Mouse (Mus musculus) midbrain, embryonic 13.5 days (tissue): Measurements from ENCODE around the gene Trim24. TPM values are rescaled to one million over a fixed set of nuclear protein-coding genes. Genes with fewer than 3 reads are reported as not detected.

ENCODE experiments used
- ATAC-seq: fragments of 200-750 bp; cut with Nextera tagmentation; 2 replicates; pipeline ENCODE4 v1.8.0; 2017; ENCODE audit warnings: mild to moderate bottlenecking, moderate TSS enrichment, moderate library complexity
- H3K27ac ChIP-seq: fragments of 300-500 bp; sonication (generic); 2 replicates; pipeline ENCODE4 v1.5.1; 2015; ENCODE audit warnings: inconsistent platforms, mild to moderate bottlenecking, moderate library complexity
- H3K27me3 ChIP-seq: fragments of 300-500 bp; sonication (generic); 2 replicates; pipeline ENCODE4 v1.6.1; 2015; ENCODE audit warnings: mild to moderate bottlenecking, inconsistent platforms
- H3K36me3 ChIP-seq: fragments of 300-500 bp; sonication (generic); 2 replicates; pipeline ENCODE4 v1.6.1; 2015; ENCODE audit warnings: mild to moderate bottlenecking, inconsistent platforms
- H3K4me1 ChIP-seq: fragments of 300-500 bp; sonication (generic); replicated peaks from 2 replicates; pipeline ENCODE4 v1.6.1; 2015; ENCODE audit warnings: inconsistent platforms
- H3K4me2 ChIP-seq: fragments of 300-500 bp; sonication (generic); replicated peaks from 2 replicates; pipeline ENCODE4 v1.6.1; 2015; ENCODE audit warnings: moderate library complexity, mild to moderate bottlenecking, inconsistent platforms
- H3K4me3 ChIP-seq: fragments of 300-500 bp; sonication (generic); replicated peaks from 2 replicates; pipeline ENCODE4 v1.5.1; 2015; ENCODE audit warnings: mild to moderate bottlenecking, inconsistent platforms
- H3K9ac ChIP-seq: fragments of 300-500 bp; sonication (generic); replicated peaks from 2 replicates; pipeline ENCODE4 v1.6.1; 2015; ENCODE audit warnings: mild to moderate bottlenecking, inconsistent platforms
- H3K9me3 ChIP-seq: fragments of 300-500 bp; sonication (generic); 2 replicates; pipeline ENCODE4 v1.6.1; 2016; ENCODE audit warnings: mild to moderate bottlenecking, inconsistent platforms
- whole genome bisulfite sequencing: fragments of 180-500 bp; shearing (Covaris S2); methylation state at CpG from one replicate; pipeline ENCODE4 v1.1.7; 2015; 5-methylcytosine and 5-hydroxymethylcytosine counted together
- polyA plus RNA-seq: library from polyadenylated mRNA; unstranded; fragments of >200 nt; fragmentation: Nextera tagmentation; extraction: Ambion mirVana; gene quantifications from 2 replicates; pipeline ENCODE4 v1.2.1, GENCODE M21; 2015

Trim24 gene
- polyA plus RNA-seq, 1 experiment from 2014 or later: 30.8 TPM

- no peak overlapping the region for H3K4me2 ChIP-seq
- WGBS: 81% methylated on average over 6 of the region's 6 CpGs
- no peaks in the 10 kb centered on the region for H3K27me3 ChIP-seq
- no peak overlapping the region for H3K27ac ChIP-seq
- H3K9ac ChIP-seq: no peak overlapping the region
- H3K4me3 ChIP-seq: no peak overlapping the region
- H3K9me3 ChIP-seq: no peaks in the 10 kb centered on the region
- peaks cover 59% of the 10 kb centered on the region for H3K36me3 ChIP-seq
- no peak for ATAC-seq
- H3K4me1 ChIP-seq: no peaks in the 10 kb centered on the region
Observed at GRCm38 (mm10) chr6:37951306-37951705, 80.7 kb downstream of the Trim24 start.

- Histone ChIP-seq H3K9me3 (no peaks in the 10 kb centered on the region), H3K4me2 (no peak overlapping the region), H3K36me3 (peaks cover 61% of the 10 kb centered on the region), H3K4me3 (no peak overlapping the region), H3K9ac (no peak overlapping the region), H3K4me1 (no peaks in the 10 kb centered on the region), H3K27me3 (no peaks in the 10 kb centered on the region), H3K27ac (no peak overlapping the region)
- ATAC-seq: no peak
- WGBS: 96% methylated on average over 4 of the region's 4 CpGs
Observed at GRCm38 (mm10) chr6:37967386-37967785, 96.8 kb downstream of the Trim24 start.

GRCm38 (mm10) chr6:38007459-38007858, 136.8 kb downstream of the Trim24 start:
- Histone ChIP-seq H3K27me3 (no peaks in the 10 kb centered on the region), H3K9me3 (no peaks in the 10 kb centered on the region), H3K4me3 (no peak overlapping the region), H3K4me1 (peaks cover under 1% of the 10 kb centered on the region), H3K9ac (no peak overlapping the region), H3K4me2 (no peak overlapping the region), H3K27ac (no peak overlapping the region), H3K36me3 (no peaks in the 10 kb centered on the region)
- ATAC-seq: peak; percentile 60; the same call in 1 of the 2 replicates
- 11% methylated on average over 6 of the region's 6 CpGs for WGBS

- WGBS: 73% methylated on average over 2 of the region's 2 CpGs
- Histone ChIP-seq H3K9me3 (no peaks in the 10 kb centered on the region), H3K4me3 (no peak overlapping the region), H3K4me2 (no peak overlapping the region), H3K4me1 (peaks cover 7% of the 10 kb centered on the region), H3K36me3 (no peaks in the 10 kb centered on the region), H3K27ac (0 out of 2 replicates have a peak overlapping the region, but pooled peaks have one; percentile 1), H3K27me3 (no peaks in the 10 kb centered on the region), H3K9ac (no peak overlapping the region)
- ATAC-seq: no peak
Observed at GRCm38 (mm10) chr6:38012829-38013228, 142.2 kb downstream of the Trim24 start.

Other genes with a start within 250 kb of the Trim24 start
- 0.81 and 0.90 TPM in 2 replicates for gene Svopl, start 176.2 kb downstream of the Trim24 start, polyA plus RNA-seq
- 0.27 TPM in 1 of 2 replicates, not detected in the other for gene Tmem213, start 238.4 kb downstream of the Trim24 start, polyA plus RNA-seq